Mouse (Mus musculus) cortical plate, adult 2 months (tissue): ENCODE data around the gene Slc25a30. TPM values are rescaled to one million over a fixed set of nuclear protein-coding genes. Genes with fewer than 3 reads are reported as not detected.
A peak's percentile ranks its signal among the peaks of the same experiment; 100 is the strongest.

ENCODE experiments used
- H3K27ac ChIP-seq: fragments of 200-500 bp; 2 replicates; pipeline ENCODE4 v1.5.1; 2012; ENCODE audit warnings: low read length, control low read depth, inconsistent platforms; ENCODE audit not compliant: insufficient read depth
- H3K4me1 ChIP-seq: fragments of 200-500 bp; 2 replicates; pipeline ENCODE4 v1.6.1; 2011; ENCODE audit warnings: low read length; ENCODE audit not compliant: control insufficient read depth, insufficient read depth
- H3K4me3 ChIP-seq: fragments of 200-500 bp; 2 replicates; pipeline ENCODE4 v1.5.1; 2011; ENCODE audit warnings: mild to moderate bottlenecking, low read length, control low read depth; ENCODE audit not compliant: insufficient read depth
- CTCF ChIP-seq: fragments of 200-500 bp; IDR thresholded peaks from 2 replicates; pipeline ENCODE4 v1.5.1; 2011; ENCODE audit warnings: mild to moderate bottlenecking, control low read depth, low read length; ENCODE audit not compliant: insufficient read depth; ENCODE audit errors: extremely low read depth
- POLR2A ChIP-seq: fragments of 200-500 bp; IDR thresholded peaks from 2 replicates; pipeline ENCODE4 v1.6.1; 2011; ENCODE audit warnings: mild to moderate bottlenecking, low read length, control low read depth; ENCODE audit not compliant: insufficient read depth; ENCODE audit errors: extremely low read depth
- polyA plus RNA-seq: library from polyadenylated mRNA; depleted of rRNA; stranded (reverse); fragments of >200 nt; gene quantifications from 2 replicates; pipeline ENCODE4 v1.2.3, GENCODE M21; 2012

Gene Slc25a30
- polyA plus RNA-seq, 1 experiment, result 9.3 TPM

DNA sequence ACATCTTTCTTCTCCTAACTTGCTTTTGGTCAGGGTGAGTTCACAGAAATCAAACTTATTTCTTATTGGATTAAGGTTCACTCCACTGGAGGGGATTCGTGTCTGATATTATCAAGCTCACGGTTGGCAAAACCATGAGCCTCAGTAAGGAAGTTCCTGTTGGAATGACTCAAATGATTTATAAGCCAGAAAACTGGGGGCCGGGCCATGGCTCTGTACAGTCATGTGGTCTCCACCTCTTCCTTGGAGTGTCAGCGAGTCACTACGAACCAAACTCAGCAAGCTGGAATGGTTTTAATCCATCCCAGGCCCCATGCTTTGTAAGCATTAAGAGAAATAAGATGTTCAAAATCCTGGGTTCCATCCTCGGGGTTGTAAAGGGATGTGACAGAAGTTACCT is 29.9 kb downstream of the Slc25a30 start:
- TF ChIP-seq POLR2A, result no peak
- no peak for TF ChIP-seq CTCF

GRCm38 (mm10) chr14:75753991-75754817 is 32.6 kb downstream of the Slc25a30 start, which contains the start of gene Cog3:
Gene Cog3 (minus strand): TSS chr14:75754517.
- Histone ChIP-seq H3K4me3 (peak within 1 kb of the TSS; percentile 85), H3K4me1 (peaks cover 10% of the 10 kb centered on the region), H3K27ac (peak within 1 kb of the TSS; percentile 50)
- no peak for TF ChIP-seq CTCF
- 0 out of 2 replicates have a peak, but pooled peaks have one; percentile 26 for TF ChIP-seq POLR2A

More for the DNA sequence above, 29.9 kb downstream of the Slc25a30 start:
- Histone ChIP-seq H3K27ac (no peak overlapping the region), H3K4me3 (no peak overlapping the region), H3K4me1 (peaks cover 4% of the 10 kb centered on the region; the same call in 1 of the 2 replicates)

- H3K4me1 ChIP-seq, result peaks cover 12% of the 10 kb centered on the region
- TF ChIP-seq CTCF (no peak), POLR2A (no peak)
- peak overlapping the region; percentile 85 for H3K4me3 ChIP-seq
- H3K27ac ChIP-seq, result no peak overlapping the region
These were observed 33.6 kb downstream of the Slc25a30 start for GRCm38 (mm10) chr14:75753206-75753605.

DNA sequence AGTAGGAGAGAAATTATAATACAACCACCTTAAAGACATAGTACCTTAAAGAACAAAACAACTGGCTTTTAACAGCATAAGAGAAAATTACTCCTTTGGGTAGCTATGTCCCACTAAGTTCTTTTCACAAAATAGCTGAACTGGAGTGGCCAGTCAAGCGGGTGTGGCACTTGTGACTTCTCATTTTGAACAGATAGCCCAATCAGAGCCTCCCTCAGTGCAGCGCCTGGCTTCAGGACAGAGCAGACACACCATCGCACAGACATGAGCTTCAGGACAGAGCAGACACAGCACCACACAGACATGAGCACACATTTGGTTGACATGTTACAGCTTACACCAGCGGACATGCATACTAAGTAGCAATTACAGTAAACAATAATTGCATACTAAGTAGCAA is 35.8 kb downstream of the Slc25a30 start:
- H3K4me3 ChIP-seq, result no peak overlapping the region

GRCm38 (mm10) chr14:75749123-75749522 is 37.7 kb downstream of the Slc25a30 start:
- peaks cover 16% of the 10 kb centered on the region for H3K4me1 ChIP-seq
- TF ChIP-seq POLR2A (no peak), CTCF (no peak)
- no peak overlapping the region for H3K27ac ChIP-seq
- H3K4me3 ChIP-seq, result no peak overlapping the region

More for the DNA sequence above, 35.8 kb downstream of the Slc25a30 start:
- TF ChIP-seq POLR2A (no peak), CTCF (no peak)
- no peak overlapping the region for H3K27ac ChIP-seq
- H3K4me1 ChIP-seq, result peaks cover 16% of the 10 kb centered on the region

GRCm38 (mm10) chr14:75747960-75748359 is 38.9 kb downstream of the Slc25a30 start:
- 0 out of 2 replicates have a peak overlapping the region, but pooled peaks have one; percentile 56 for H3K27ac ChIP-seq
- no peak for TF ChIP-seq CTCF
- TF ChIP-seq POLR2A, result no peak

GRCm38 (mm10) chr14:75741904-75742303 is 44.9 kb downstream of the Slc25a30 start:
- Histone ChIP-seq H3K4me3 (no peak overlapping the region), H3K4me1 (no peaks in the 10 kb centered on the region; the same call in 1 of the 2 replicates), H3K27ac (no peak overlapping the region)
- TF ChIP-seq CTCF, result no peak
- TF ChIP-seq POLR2A, result no peak

More at GRCm38 (mm10) chr14:75747960-75748359, 38.9 kb downstream of the Slc25a30 start:
- H3K4me3 ChIP-seq, result no peak overlapping the region
- peaks cover 15% of the 10 kb centered on the region for H3K4me1 ChIP-seq

- Histone ChIP-seq H3K4me3 (no peak overlapping the region), H3K4me1 (no peaks in the 10 kb centered on the region), H3K27ac (no peak overlapping the region)
- TF ChIP-seq POLR2A, result no peak
- no peak for TF ChIP-seq CTCF
These were observed 51.2 kb downstream of the Slc25a30 start for GRCm38 (mm10) chr14:75735597-75735996.

DNA sequence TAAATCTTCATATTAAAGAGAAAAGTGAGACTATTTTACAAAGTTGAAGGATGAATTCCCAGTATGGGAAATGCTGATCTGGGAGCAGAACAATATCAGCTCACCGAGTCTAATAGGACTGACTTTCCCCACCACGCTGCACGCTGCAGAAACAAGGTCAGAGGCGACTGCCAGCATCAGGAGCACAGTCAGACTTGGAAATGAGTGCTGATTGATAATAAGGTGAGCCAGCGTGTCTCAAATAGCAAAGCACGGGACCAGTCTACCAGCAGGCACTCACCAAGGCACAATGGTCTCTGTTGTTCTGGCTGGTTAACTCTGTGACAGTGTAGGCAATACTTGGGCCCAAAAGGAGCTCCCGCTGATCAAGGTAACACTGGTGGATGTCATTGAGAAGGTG is 54.2 kb downstream of the Slc25a30 start:
- no peaks in the 10 kb centered on the region for H3K4me1 ChIP-seq
- no peak overlapping the region for H3K27ac ChIP-seq
- no peak for TF ChIP-seq CTCF
- TF ChIP-seq POLR2A, result no peak
- no peak overlapping the region for H3K4me3 ChIP-seq

DNA sequence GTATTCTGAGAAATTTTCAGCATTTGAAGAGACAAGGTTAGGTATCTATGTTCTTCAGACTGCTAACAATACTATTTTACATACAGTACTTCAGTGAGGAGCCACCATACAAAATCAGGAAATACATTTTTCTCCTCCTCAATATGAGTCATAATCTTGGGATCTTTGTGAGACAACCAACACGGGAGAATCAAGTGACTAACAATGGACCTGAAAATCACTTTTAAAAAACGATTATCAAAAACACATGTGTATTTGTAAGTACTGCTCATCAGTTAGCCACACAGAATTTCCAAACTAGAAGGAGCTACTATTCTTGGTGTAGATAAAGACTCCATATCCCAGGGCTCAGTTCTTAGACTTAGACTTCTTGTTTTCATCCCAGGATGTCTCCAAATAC is 55.5 kb downstream of the Slc25a30 start:
- TF ChIP-seq POLR2A (no peak), CTCF (no peak)
- H3K4me3 ChIP-seq, result no peak overlapping the region

More for the DNA sequence above, 55.5 kb downstream of the Slc25a30 start:
- Histone ChIP-seq H3K4me1 (no peaks in the 10 kb centered on the region), H3K27ac (no peak overlapping the region)
